Mouse (Mus musculus) cerebellum, adult 2 months (tissue): ENCODE data around the gene Tjp1. TPM values are rescaled to one million over a fixed set of nuclear protein-coding genes. Genes with fewer than 3 reads are reported as not detected.

ENCODE experiments used
- DNase-seq, 2 experiments: peaks; one replicate each; pipeline ENCODE4 v3.0.0; 2021
- H3K27ac ChIP-seq: fragments of 200-500 bp; 2 replicates; pipeline ENCODE4 v1.5.1; 2012; ENCODE audit warnings: low read length, control low read depth, inconsistent platforms; ENCODE audit not compliant: insufficient read depth
- H3K27me3 ChIP-seq: fragments of 200-500 bp; 2 replicates; pipeline ENCODE4 v1.6.1; 2012; ENCODE audit warnings: inconsistent platforms, mild to moderate bottlenecking, low read length, moderate library complexity; ENCODE audit not compliant: control insufficient read depth, insufficient read depth
- H3K4me1 ChIP-seq: fragments of 200-500 bp; 2 replicates; pipeline ENCODE4 v1.6.1; 2011; ENCODE audit warnings: low read length; ENCODE audit not compliant: control insufficient read depth, insufficient read depth
- H3K4me3 ChIP-seq: fragments of 200-500 bp; replicated peaks from 2 replicates; pipeline ENCODE3; 2011; ENCODE audit warnings: mild to moderate bottlenecking, low read depth, low read length, control low read depth; ENCODE audit not compliant: insufficient read depth
- CTCF ChIP-seq: fragments of 200-500 bp; IDR thresholded peaks from 2 replicates; pipeline ENCODE4 v1.5.1; 2011; ENCODE audit warnings: low read depth, mild to moderate bottlenecking, control low read depth, low read length, moderate library complexity, borderline replicate concordance; ENCODE audit not compliant: insufficient read depth
- POLR2A ChIP-seq: fragments of 200-500 bp; IDR thresholded peaks from 2 replicates; pipeline ENCODE4 v1.6.1; 2011; ENCODE audit warnings: low read length, control low read depth, borderline replicate concordance; ENCODE audit not compliant: insufficient read depth
- WGBS: fragments of 180-500 bp; shearing (Covaris S2); methylation state at CpG from one replicate; pipeline ENCODE4 v1.1.7; 2018; 5-methylcytosine and 5-hydroxymethylcytosine counted together
- polyA plus RNA-seq: library from polyadenylated mRNA; depleted of rRNA; stranded (reverse); fragments of >200 nt; gene quantifications from 2 replicates; pipeline ENCODE4 v1.2.3, GENCODE M21; 2012

The Tjp1 gene
- polyA plus RNA-seq, 1 experiment = 44.3 TPM

- H3K4me1 ChIP-seq = no peaks in the 10 kb centered on the region
- no peaks in the 10 kb centered on the region for H3K27me3 ChIP-seq
- H3K4me3 ChIP-seq = no peak overlapping the region
- no peak overlapping the region for H3K27ac ChIP-seq
- WGBS = 69% methylated on average over 3 of the region's 3 CpGs
- DNase-seq = no peak
- TF ChIP-seq POLR2A (no peak), CTCF (no peak)
Measured at GRCm38 (mm10) chr7:65452246-65452645, 75.3 kb downstream of the Tjp1 start.

GRCm38 (mm10) chr7:65450158-65450557 lies 77.4 kb downstream of the Tjp1 start:
- DNase-seq = peak in 1 of 2 experiments; percentile 33

GRCm38 (mm10) chr7:65441505-65441904 lies 86.1 kb downstream of the Tjp1 start:
- no peaks in the 10 kb centered on the region; the same call in 1 of the 2 replicates for H3K27me3 ChIP-seq
- no peaks in the 10 kb centered on the region for H3K4me1 ChIP-seq
- no peak for DNase-seq
- WGBS = 84% methylated on average over 4 of the region's 4 CpGs
- H3K27ac ChIP-seq = no peak overlapping the region
- no peak for TF ChIP-seq POLR2A
- TF ChIP-seq CTCF = no peak
- H3K4me3 ChIP-seq = no peak overlapping the region

More at GRCm38 (mm10) chr7:65450158-65450557, 77.4 kb downstream of the Tjp1 start:
- WGBS = 52% methylated on average over 5 of the region's 5 CpGs
- Histone ChIP-seq H3K4me3 (no peak overlapping the region), H3K27me3 (no peaks in the 10 kb centered on the region), H3K4me1 (no peaks in the 10 kb centered on the region), H3K27ac (no peak overlapping the region)
- TF ChIP-seq POLR2A (no peak), CTCF (no peak)

- Histone ChIP-seq H3K27me3 (no peaks in the 10 kb centered on the region; the same call in 1 of the 2 replicates), H3K27ac (no peak overlapping the region), H3K4me3 (no peak overlapping the region), H3K4me1 (no peaks in the 10 kb centered on the region)
- 64% methylated on average over 8 of the region's 8 CpGs for WGBS
- no peak for TF ChIP-seq CTCF
- no peak for TF ChIP-seq POLR2A
- DNase-seq = no peak
Measured at GRCm38 (mm10) chr7:65439518-65439917, 88.1 kb downstream of the Tjp1 start.

GRCm38 (mm10) chr7:65438146-65438545 lies 89.4 kb downstream of the Tjp1 start:
- H3K4me3 ChIP-seq = no peak overlapping the region
- no peak overlapping the region for H3K27ac ChIP-seq
- DNase-seq = no peak
- no peaks in the 10 kb centered on the region for H3K4me1 ChIP-seq
- TF ChIP-seq CTCF = no peak
- no peak for TF ChIP-seq POLR2A
- H3K27me3 ChIP-seq = no peaks in the 10 kb centered on the region; the same call in 1 of the 2 replicates
- 88% methylated on average over 5 of the region's 5 CpGs for WGBS

- WGBS = 74% methylated on average over 3 of the region's 3 CpGs
- H3K4me1 ChIP-seq = no peaks in the 10 kb centered on the region
- TF ChIP-seq CTCF (no peak), POLR2A (no peak)
- no peak overlapping the region for H3K4me3 ChIP-seq
- no peaks in the 10 kb centered on the region; the same call in 1 of the 2 replicates for H3K27me3 ChIP-seq
- DNase-seq = no peak
- no peak overlapping the region for H3K27ac ChIP-seq
Measured at GRCm38 (mm10) chr7:65436921-65437320, 90.7 kb downstream of the Tjp1 start.

- peak overlapping the region; percentile 39; the same call in 1 of the 2 replicates for H3K27ac ChIP-seq
- H3K4me3 ChIP-seq = no peak overlapping the region
- TF ChIP-seq CTCF = no peak
- no peak for TF ChIP-seq POLR2A
- 80% methylated on average over 9 of the region's 9 CpGs for WGBS
- H3K27me3 ChIP-seq = no peaks in the 10 kb centered on the region
- H3K4me1 ChIP-seq = no peaks in the 10 kb centered on the region
- no peak for DNase-seq
Measured at GRCm38 (mm10) chr7:65431018-65431695, 96.4 kb downstream of the Tjp1 start.

- 0 out of 2 replicates have a peak overlapping the region, but pooled peaks have one; percentile 39 for H3K27ac ChIP-seq
- H3K4me3 ChIP-seq = no peak overlapping the region
- WGBS = 59% methylated on average over 8 of the region's 8 CpGs
- no peaks in the 10 kb centered on the region for H3K27me3 ChIP-seq
- DNase-seq = peak in 1 of 2 experiments; percentile 11
- TF ChIP-seq POLR2A = no peak
- TF ChIP-seq CTCF = no peak
- H3K4me1 ChIP-seq = no peaks in the 10 kb centered on the region
Measured at GRCm38 (mm10) chr7:65430401-65430800, 97.2 kb downstream of the Tjp1 start.
